Mouse (Mus musculus) T-helper 17 cell (primary cell): ENCODE measurements at regions not wholly inside any gene's neighbourhood (a gene's known extent, or its start where the extent isn't known, plus 50 kb on each side); places are given as distances from the start of the nearest gene placed in this dataset.

Experiments
- in situ Hi-C, 2 experiments: fragments of 300-600 bp; cut with MboI, MseI; formaldehyde crosslinking; loops; 1 replicate in 1 of 2; 2 replicates in 1 of 2; pipeline ENCODE4 v1.15.1; 2025; ENCODE audit warnings: high pct_unique_total_duplicates in 2 of 2

DNA sequence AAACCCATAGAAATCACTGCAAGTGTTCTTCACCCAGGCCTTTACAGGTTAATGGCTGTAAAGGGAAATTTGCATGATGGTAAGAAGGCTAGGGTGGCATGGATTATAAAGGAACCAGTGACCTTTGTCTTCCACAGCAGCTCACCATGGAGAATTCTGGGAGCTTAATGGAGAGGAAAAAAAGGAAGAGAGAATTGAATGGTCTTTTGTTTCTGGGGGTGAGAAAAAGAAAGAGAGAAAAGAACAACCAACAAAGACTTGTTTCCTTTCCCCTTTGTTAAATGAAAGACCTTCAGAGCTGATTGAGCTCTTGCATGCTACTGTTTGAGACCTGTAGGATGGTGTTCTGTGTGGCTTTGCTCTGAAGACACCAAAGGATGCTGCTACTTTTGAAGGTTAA lies 597.5 kb upstream of the Tenm3 start:
- in situ Hi-C loops = no loop called here

- in situ Hi-C loops = no loop called here
Measured at GRCm38 (mm10) chr8:49396519-49396918, 552.8 kb upstream of the Tenm3 start.

DNA sequence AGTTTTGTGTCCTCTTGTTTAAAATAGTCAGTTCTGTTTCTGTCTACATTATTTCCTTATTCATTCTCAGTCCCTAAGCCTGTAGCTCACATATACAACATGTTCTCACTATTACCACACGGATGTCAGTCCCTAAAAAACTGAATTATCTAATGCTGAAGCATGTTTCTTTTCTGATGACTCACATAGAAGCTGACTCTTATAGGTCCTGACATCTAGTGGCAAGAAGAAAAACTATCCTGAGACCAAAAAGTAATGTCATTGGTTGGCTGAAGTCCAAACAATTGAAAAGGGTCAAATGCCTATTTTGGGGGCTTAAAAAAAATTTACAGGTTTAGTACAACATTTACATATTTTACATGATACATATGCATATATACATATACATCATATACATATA lies 551.3 kb upstream of the Tenm3 start:
- in situ Hi-C loops = no loop called here

- in situ Hi-C loops = no loop called here
Measured at GRCm38 (mm10) chr8:49389525-49389924, 545.8 kb upstream of the Tenm3 start.

DNA sequence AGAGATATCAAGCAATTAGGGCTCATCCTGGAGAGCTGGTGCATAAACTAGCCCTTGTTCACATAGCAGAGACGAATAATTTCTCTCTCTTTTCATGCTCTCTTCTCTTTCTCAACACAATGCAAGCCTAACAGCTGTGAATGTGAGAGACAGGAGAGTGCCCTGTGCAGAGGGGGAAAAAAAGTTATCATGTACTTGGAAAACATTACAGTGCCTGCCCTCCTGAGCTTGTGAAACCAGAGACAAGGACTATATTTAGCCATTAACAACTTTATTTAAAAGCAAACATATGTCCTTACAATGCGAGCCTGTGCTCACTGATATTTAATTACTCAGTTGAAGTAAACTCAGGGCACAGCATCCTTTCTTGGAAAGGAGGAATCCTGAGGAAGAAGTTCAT lies 543.8 kb upstream of the Tenm3 start:
- in situ Hi-C loops = no loop called here

GRCm38 (mm10) chr8:49372686-49373085 lies 528.9 kb upstream of the Tenm3 start:
- in situ Hi-C loops = loop anchor here (5.0 to 10.0 kb wide), 2 partner anchors 65 to 698 kb away; no protein-coding TSS in a partner anchor

- in situ Hi-C loops = no loop called here
Measured at GRCm38 (mm10) chr8:49362682-49363081, 518.9 kb upstream of the Tenm3 start.

GRCm38 (mm10) chr8:49361443-49361842 lies 517.7 kb upstream of the Tenm3 start:
- in situ Hi-C loops = no loop called here

GRCm38 (mm10) chr8:49360121-49360520 lies 516.4 kb upstream of the Tenm3 start:
- in situ Hi-C loops = no loop called here

- in situ Hi-C loops = no loop called here
Measured at GRCm38 (mm10) chr8:49359671-49360070, 515.9 kb upstream of the Tenm3 start.

GRCm38 (mm10) chr8:49348602-49349001 lies 504.9 kb upstream of the Tenm3 start:
- in situ Hi-C loops = no loop called here

- in situ Hi-C loops = no loop called here
Measured at GRCm38 (mm10) chr8:49338716-49339115, 495.0 kb upstream of the Tenm3 start.

DNA sequence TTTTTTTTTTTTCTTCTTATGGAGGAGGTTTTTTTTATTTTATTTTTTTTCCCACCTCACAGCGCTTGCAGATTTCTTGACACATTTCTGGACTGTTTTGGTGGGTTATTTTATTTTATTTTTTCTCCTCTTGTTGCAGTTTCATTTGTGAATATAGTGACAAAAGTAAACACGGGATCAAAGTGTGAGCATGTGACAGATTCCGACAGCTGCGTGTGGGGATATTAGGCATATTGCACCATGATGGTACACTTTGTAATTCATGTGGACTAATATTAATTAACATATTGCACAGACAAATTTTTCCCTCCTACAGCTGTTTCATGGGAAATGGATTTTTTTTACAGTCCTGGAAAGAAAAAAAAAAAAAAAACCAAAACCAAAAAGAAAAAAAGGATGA lies 483.2 kb upstream of the Tenm3 start:
- in situ Hi-C loops = no loop called here

DNA sequence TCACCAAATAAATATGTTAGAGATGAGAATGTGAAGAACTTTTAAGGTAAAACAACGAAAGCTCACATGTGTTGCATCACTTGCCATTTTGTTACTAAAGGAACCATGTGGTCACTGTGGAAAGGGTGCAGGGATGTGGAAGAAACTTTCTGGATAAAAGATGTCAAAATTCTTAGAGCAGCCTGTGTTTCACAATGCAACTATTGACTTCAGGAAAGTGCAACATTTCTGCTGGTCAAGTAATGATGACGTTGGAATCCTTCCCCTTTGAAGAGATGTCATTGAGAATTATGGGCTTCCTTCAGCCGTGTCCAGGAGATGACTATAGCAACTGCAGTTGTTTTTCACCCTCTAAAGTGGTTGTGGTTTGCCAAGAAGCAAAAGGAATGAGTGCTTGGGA lies 477.7 kb upstream of the Tenm3 start:
- in situ Hi-C loops = no loop called here

GRCm38 (mm10) chr8:49313483-49314278 lies 469.9 kb upstream of the Tenm3 start:
- in situ Hi-C loops = no loop called here

- in situ Hi-C loops = no loop called here
Measured at GRCm38 (mm10) chr8:49312816-49313215, 469.1 kb upstream of the Tenm3 start.

- in situ Hi-C loops = no loop called here
Measured at GRCm38 (mm10) chr8:49282401-49282800, 438.6 kb upstream of the Tenm3 start.

DNA sequence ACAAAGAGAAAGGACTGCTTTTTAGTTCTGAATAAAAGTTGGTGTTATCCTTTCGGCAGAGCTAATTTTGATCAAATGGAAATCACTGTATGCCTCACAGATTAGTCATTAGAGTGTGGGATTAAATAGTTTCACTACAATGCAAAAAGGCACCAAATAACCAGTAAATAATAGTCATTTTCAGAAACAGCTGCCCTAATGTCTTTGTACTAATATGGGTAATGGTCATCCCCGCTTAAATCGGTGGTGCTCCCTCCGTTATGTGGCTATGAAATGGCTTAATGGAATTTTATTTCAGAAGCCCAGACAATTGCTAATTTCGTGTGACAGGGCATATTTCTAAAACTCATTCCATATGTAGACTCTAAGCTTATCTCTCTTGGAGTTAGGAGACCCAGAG lies 437.5 kb upstream of the Tenm3 start:
- in situ Hi-C loops = no loop called here

DNA sequence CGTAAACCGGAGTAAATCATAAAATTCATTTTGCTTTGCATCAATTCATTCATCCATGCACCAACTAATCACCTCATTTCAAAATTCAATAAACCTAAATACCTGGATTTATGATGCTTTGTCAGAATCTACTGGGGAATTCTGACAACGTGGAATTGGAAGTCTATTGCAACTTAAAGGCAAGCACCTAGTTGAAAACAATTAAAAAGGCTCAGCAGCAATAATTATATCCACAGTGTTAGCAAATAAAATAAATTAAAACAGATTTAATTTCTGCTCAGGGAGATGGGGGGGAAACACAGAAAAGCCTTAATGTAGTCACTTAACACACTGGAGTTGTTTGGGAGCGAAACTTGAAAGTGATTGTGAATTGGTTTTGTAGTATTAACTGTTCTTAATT lies 430.3 kb upstream of the Tenm3 start:
- in situ Hi-C loops = no loop called here

DNA sequence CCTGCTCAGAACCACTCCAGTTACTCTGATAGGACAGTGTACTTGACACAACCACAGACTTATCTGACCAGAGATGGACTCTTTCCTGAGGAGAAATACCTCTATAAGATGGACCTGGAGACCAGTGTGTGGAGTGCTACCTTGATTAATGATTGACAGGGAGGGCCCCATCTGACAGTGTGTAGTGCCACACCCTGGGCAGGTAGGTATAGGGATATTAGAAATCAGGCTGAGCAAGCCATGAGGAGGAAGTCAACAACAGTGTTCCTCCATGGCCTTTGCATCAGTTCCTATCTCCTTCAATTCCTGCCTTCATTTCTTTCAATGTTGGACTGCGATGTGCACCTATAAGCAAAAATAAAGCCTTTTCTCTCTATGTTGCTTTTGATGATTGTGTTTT lies 429.4 kb upstream of the Tenm3 start:
- in situ Hi-C loops = no loop called here

DNA sequence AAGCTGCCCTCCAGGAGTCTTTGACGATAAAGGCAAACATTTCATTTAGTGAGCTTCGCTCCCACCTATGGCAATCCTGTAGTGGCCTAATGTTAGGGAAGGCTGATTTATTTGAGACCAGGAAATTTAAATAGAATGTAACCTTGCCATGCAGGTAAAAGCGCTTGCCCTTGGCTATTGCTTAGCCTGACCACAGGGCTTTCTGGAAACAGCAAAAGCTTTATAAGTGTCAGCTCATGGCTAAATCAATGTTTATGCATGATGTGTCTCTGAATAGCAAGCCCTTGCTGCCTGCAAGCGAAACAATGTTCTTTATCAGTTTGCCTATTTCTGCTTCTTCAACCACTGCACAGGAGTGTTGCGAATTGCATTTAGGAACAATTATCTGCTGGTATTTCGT lies 419.7 kb upstream of the Tenm3 start:
- in situ Hi-C loops = no loop called here

- in situ Hi-C loops = no loop called here
Measured at GRCm38 (mm10) chr8:49262797-49263196, 419.0 kb upstream of the Tenm3 start.

- in situ Hi-C loops = no loop called here
Measured at GRCm38 (mm10) chr8:49255954-49256353, 412.2 kb upstream of the Tenm3 start.

- in situ Hi-C loops = no loop called here
Measured at GRCm38 (mm10) chr8:49254311-49254828, 410.6 kb upstream of the Tenm3 start.
